Mouse (Mus musculus): ENCODE measurements around the gene Gm29133. TPM values are rescaled to one million over a fixed set of nuclear protein-coding genes. Genes with fewer than 3 reads are reported as not detected.

Gm29133 gene
- polyA plus RNA-seq, 1 experiment from 2014 or later: not detected

DNA sequence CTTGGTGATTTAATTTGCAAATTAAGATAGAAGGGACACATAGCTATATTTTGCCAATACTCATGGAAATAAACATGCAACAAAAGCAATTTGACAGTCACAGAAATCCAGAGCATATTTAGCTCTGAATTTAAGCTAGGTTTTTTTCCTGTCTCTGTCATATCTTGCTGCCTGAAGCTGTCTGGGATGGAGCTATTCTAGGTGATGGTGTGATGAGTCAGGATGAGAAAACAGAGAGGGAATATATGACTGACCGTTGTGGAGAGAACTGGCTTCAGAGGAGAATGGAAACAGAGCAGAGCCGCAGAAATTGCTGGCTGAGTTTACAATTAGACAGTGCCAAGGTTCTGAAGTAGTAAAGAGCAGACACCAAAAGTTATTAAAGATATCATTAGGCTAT is 26.3 kb downstream of the Gm29133 start:
- Histone ChIP-seq H3K4me1 (ENCODE audit: insufficient read depth, low read length) (no peaks in the 10 kb centered on the region), H3K9ac (replicated peaks; ENCODE audit: low read length) (no peak overlapping the region), H3K27ac (ENCODE audit: low read length) (no peak overlapping the region), H3K4me3 (ENCODE audit: low read length) (no peak overlapping the region), H3K9me3 (ENCODE audit: low read length) (no peaks in the 10 kb centered on the region), H3K27me3 (ENCODE audit: insufficient read depth, low read length) (no peaks in the 10 kb centered on the region), H3K36me3 (ENCODE audit: insufficient read depth, low read length) (no peaks in the 10 kb centered on the region), H3K4me2 (replicated peaks; ENCODE audit: low read depth, low read length) (no peak overlapping the region)
- ATAC-seq (ENCODE audit: low FRiP score, low TSS enrichment): no peak
- WGBS: 81% methylated on average over 2 of the region's 2 CpGs

DNA sequence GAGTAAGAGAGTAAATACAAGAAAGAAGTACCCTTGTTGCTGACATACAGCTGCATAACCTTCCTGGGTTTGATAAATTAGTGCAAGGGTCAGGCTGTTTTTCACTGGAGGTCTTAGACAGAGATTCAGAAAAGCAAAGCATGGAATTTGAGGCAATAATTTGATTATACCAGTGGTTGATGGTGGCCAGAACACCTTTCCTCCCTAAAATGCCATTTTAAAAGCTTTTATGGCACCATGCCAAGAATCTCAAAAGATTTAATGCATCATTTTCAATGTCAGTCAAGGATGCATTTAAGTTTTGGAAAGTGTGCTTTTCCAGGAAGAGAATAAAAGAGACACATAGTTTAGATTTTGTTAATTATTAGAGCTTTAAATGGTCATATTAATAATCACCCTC is 60.0 kb downstream of the Gm29133 start:
- Histone ChIP-seq H3K4me1 (ENCODE audit: insufficient read depth, low read length) (no peaks in the 10 kb centered on the region), H3K36me3 (ENCODE audit: insufficient read depth, low read length) (no peaks in the 10 kb centered on the region), H3K27ac (ENCODE audit: low read length) (no peak overlapping the region), H3K9me3 (ENCODE audit: low read length) (no peaks in the 10 kb centered on the region), H3K9ac (replicated peaks; ENCODE audit: low read length) (no peak overlapping the region), H3K4me3 (ENCODE audit: low read length) (no peak overlapping the region), H3K27me3 (ENCODE audit: insufficient read depth, low read length) (no peaks in the 10 kb centered on the region), H3K4me2 (replicated peaks; ENCODE audit: low read depth, low read length) (no peak overlapping the region)
- ATAC-seq (ENCODE audit: low FRiP score, low TSS enrichment): no peak

DNA sequence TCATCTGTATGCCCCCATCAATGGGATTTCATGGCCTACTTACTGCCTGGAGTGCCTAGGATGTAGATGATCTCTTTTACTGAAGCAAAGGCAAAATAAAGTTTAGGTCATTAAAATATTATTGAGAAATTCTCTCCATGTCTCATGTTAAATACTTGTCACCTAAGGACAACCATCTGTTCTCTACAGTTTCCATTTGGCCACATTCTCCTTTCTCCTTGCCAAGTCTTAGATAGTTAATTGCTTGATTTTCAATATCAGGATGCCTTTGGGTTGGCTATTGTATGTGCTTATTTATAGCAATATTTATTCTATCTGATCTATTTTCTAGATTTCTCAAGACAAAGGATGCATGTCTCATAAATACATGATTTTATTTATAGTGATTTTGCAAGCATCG is 75.9 kb downstream of the Gm29133 start:
- 84% methylated on average over 1 of the region's 1 CpGs for WGBS
- Histone ChIP-seq H3K4me3 (ENCODE audit: low read length) (no peak overlapping the region), H3K36me3 (ENCODE audit: insufficient read depth, low read length) (no peaks in the 10 kb centered on the region)

DNA sequence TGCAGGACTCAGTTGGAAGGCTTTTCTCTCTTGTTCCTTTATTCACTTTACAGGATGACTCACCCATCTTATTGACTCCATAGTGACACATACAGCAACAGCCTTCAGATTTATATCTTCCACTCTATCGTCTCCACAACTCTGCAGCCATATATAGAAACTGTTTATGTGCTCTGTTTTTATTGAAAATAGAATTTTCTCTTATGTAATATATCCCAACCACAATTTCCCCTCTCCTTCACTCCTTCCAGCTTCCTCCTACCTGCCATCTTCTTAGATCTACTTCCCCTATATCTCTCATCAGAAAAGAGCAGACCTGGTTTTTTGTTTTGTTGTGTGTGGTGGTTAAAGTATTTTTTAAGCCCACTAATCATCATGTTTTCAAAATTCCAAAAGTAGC is 76.5 kb downstream of the Gm29133 start:
- Histone ChIP-seq H3K4me3 (ENCODE audit: low read length) (no peak overlapping the region), H3K36me3 (ENCODE audit: insufficient read depth, low read length) (no peaks in the 10 kb centered on the region), H3K27me3 (ENCODE audit: insufficient read depth, low read length) (no peaks in the 10 kb centered on the region), H3K9me3 (ENCODE audit: low read length) (no peaks in the 10 kb centered on the region), H3K9ac (replicated peaks; ENCODE audit: low read length) (no peak overlapping the region), H3K4me1 (ENCODE audit: insufficient read depth, low read length) (no peaks in the 10 kb centered on the region), H3K4me2 (replicated peaks; ENCODE audit: low read depth, low read length) (no peak overlapping the region), H3K27ac (ENCODE audit: low read length) (no peak overlapping the region)
- 75% methylated on average over 1 of the region's 1 CpGs for WGBS
- ATAC-seq (ENCODE audit: low FRiP score, low TSS enrichment): no peak

More for the DNA sequence above, 75.9 kb downstream of the Gm29133 start:
- H3K4me1 ChIP-seq (ENCODE audit: insufficient read depth, low read length): no peaks in the 10 kb centered on the region
- H3K9ac ChIP-seq (replicated peaks; ENCODE audit: low read length): no peak overlapping the region
- ATAC-seq (ENCODE audit: low FRiP score, low TSS enrichment): no peak
- no peak overlapping the region for H3K27ac ChIP-seq (ENCODE audit: low read length)
- H3K4me2 ChIP-seq (replicated peaks; ENCODE audit: low read depth, low read length): no peak overlapping the region
- no peaks in the 10 kb centered on the region for H3K9me3 ChIP-seq (ENCODE audit: low read length)
- H3K27me3 ChIP-seq (ENCODE audit: insufficient read depth, low read length): no peaks in the 10 kb centered on the region

DNA sequence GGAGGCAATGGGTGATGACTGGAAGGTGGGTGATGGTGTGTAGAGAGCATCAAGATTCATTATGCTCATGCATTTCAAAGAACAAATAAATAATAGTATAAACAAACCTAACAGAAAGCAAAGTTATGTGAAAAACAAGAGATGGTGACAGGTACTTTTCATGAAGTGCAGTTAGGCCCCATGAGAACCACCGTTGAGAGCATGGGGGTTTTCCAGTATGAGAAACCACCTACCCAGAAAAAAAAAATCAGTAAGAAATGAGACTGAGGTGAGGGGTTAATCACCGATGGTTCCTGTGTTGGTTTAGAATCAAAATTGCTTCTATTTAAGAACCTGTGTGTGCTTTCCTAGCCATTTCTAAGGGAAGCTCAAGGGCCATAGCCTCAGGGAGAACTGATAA is 86.8 kb downstream of the Gm29133 start:
- Histone ChIP-seq H3K9ac (replicated peaks; ENCODE audit: low read length) (no peak overlapping the region), H3K4me1 (ENCODE audit: insufficient read depth, low read length) (no peaks in the 10 kb centered on the region), H3K36me3 (ENCODE audit: insufficient read depth, low read length) (no peaks in the 10 kb centered on the region), H3K4me3 (ENCODE audit: low read length) (no peak overlapping the region), H3K27me3 (ENCODE audit: insufficient read depth, low read length) (no peaks in the 10 kb centered on the region), H3K9me3 (ENCODE audit: low read length) (no peaks in the 10 kb centered on the region), H3K4me2 (replicated peaks; ENCODE audit: low read depth, low read length) (no peak overlapping the region), H3K27ac (ENCODE audit: low read length) (no peak overlapping the region)
- 56% methylated on average over 2 of the region's 2 CpGs for WGBS
- ATAC-seq (ENCODE audit: low FRiP score, low TSS enrichment): no peak

DNA sequence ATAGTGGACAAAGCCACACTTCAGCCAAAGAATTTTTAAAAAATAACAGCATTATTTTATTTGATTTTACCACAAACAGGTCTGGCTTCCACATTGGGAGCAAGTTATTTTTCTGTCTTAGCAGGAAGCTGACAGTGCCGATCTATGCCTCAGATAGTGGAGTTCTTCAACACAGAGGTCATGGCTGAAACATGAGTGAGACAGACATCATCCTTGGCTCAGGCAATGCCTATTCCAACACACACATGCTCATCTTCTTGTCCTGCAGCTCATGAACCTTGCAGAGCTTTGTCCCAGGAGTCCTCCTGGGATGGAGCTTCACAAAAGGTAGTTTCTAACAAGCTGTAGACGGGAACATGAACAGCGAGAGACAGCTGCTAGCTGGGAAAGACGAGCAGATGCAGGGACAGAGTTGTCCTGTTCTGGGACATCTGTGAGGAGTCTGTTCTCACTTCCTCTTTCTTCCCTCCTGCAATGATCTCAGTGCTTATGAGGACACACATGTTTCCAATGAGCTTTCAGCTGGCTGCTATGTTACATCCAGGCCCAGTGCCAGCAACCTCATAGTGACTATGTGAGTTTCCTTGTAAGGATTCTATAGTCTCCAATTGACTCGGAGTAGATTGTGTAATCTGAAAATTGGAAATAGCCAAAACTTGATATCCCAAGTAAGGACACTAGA is 87.4 kb downstream of the Gm29133 start:
- H3K9me3 ChIP-seq (ENCODE audit: low read length): no peaks in the 10 kb centered on the region
- H3K4me1 ChIP-seq (ENCODE audit: insufficient read depth, low read length): no peaks in the 10 kb centered on the region
- H3K4me3 ChIP-seq (ENCODE audit: low read length): no peak overlapping the region
- no peaks in the 10 kb centered on the region for H3K36me3 ChIP-seq (ENCODE audit: insufficient read depth, low read length)
- H3K27ac ChIP-seq (ENCODE audit: low read length): no peak overlapping the region
- H3K4me2 ChIP-seq (replicated peaks; ENCODE audit: low read depth, low read length): no peak overlapping the region
- no peaks in the 10 kb centered on the region for H3K27me3 ChIP-seq (ENCODE audit: insufficient read depth, low read length)
- no peak for ATAC-seq (ENCODE audit: low FRiP score, low TSS enrichment)
- WGBS: 74% methylated on average over 5 of the region's 5 CpGs
- H3K9ac ChIP-seq (replicated peaks; ENCODE audit: low read length): no peak overlapping the region

Other genes starting within 250 kb of the Gm29133 start
- 71.9 and 80.3 TPM in 2 replicates for gene Pdcd10, start 191.3 kb upstream of the Gm29133 start, polyA plus RNA-seq (2015; fragmentation: Nextera tagmentation; extraction: Ambion mirVana)
- 6.3 and 7.0 TPM in 2 replicates for gene Serpini1, start 190.7 kb upstream of the Gm29133 start, polyA plus RNA-seq (2015; fragmentation: Nextera tagmentation; extraction: Ambion mirVana)
- gene Golim4, start 208.8 kb downstream of the Gm29133 start, polyA plus RNA-seq (2015; fragmentation: Nextera tagmentation; extraction: Ambion mirVana): 61.8 and 65.1 TPM in 2 replicates

Measured in kidney, embryonic 16.5 days (tissue).